Mouse (Mus musculus) midbrain, embryonic 16.5 days (tissue): Measurements from ENCODE around the gene Ifitm6. TPM values are rescaled to one million over a fixed set of nuclear protein-coding genes. Genes with fewer than 3 reads are reported as not detected.
"Not testable (repeated sequence)": the region's sequence is repeated elsewhere in the genome, so short reads cannot be mapped to it uniquely, and the experiment has no call there.

Experiments used
- ATAC-seq: fragments of 200-750 bp; cut with Nextera tagmentation; 2 replicates; pipeline ENCODE4 v1.8.0; 2017; ENCODE audit warnings: moderate TSS enrichment
- H3K27ac ChIP-seq: fragments of 300-500 bp; sonication (generic); 2 replicates; pipeline ENCODE4 v1.5.1; 2014; ENCODE audit warnings: mild to moderate bottlenecking, low read length, mixed read lengths
- H3K27me3 ChIP-seq: fragments of 300-500 bp; sonication (generic); 2 replicates; pipeline ENCODE4 v1.6.1; 2014; ENCODE audit warnings: low read depth, low read length, mixed read lengths; ENCODE audit not compliant: control insufficient read depth, insufficient read depth
- H3K36me3 ChIP-seq: fragments of 300-500 bp; sonication (generic); 2 replicates; pipeline ENCODE4 v1.6.1; 2014; ENCODE audit warnings: mild to moderate bottlenecking, low read length, moderate library complexity, mixed read lengths; ENCODE audit not compliant: control insufficient read depth, insufficient read depth
- H3K4me1 ChIP-seq: fragments of 300-500 bp; sonication (generic); 2 replicates; pipeline ENCODE4 v1.6.1; 2014; ENCODE audit warnings: mild to moderate bottlenecking, low read length, mixed read lengths; ENCODE audit not compliant: control insufficient read depth, insufficient read depth
- H3K4me2 ChIP-seq: fragments of 300-500 bp; sonication (generic); 2 replicates; pipeline ENCODE4 v1.6.1; 2014; ENCODE audit warnings: mild to moderate bottlenecking, low read length, mixed read lengths
- H3K4me3 ChIP-seq: fragments of 300-500 bp; sonication (generic); 2 replicates; pipeline ENCODE4 v1.5.1; 2014; ENCODE audit warnings: low read depth, mild to moderate bottlenecking, low read length, moderate library complexity, mixed read lengths
- H3K9ac ChIP-seq: fragments of 300-500 bp; sonication (generic); 2 replicates; pipeline ENCODE4 v1.6.1; 2014; ENCODE audit warnings: low read depth, low read length, mixed read lengths
- H3K9me3 ChIP-seq: fragments of 300-500 bp; sonication (generic); replicated peaks from 2 replicates; pipeline ENCODE4 v1.6.1; 2014; ENCODE audit warnings: mild to moderate bottlenecking, low read length, mixed read lengths; ENCODE audit not compliant: control insufficient read depth, poor library complexity, severe bottlenecking
- WGBS: fragments of 180-500 bp; shearing (Covaris S2); extraction: QIAGEN DNeasy Blood & Tissue Kit; methylation state at CpG from one replicate; pipeline ENCODE4 v1.1.7; 2014; 5-methylcytosine and 5-hydroxymethylcytosine counted together
- polyA plus RNA-seq: library from polyadenylated mRNA; unstranded; fragments of >200 nt; fragmentation: Nextera tagmentation; extraction: Ambion mirVana; gene quantifications from 2 replicates; pipeline ENCODE4 v1.2.1, GENCODE M21; 2015

Gene Ifitm6
- polyA plus RNA-seq, 1 experiment from 2014 or later, result 0.69 TPM

DNA sequence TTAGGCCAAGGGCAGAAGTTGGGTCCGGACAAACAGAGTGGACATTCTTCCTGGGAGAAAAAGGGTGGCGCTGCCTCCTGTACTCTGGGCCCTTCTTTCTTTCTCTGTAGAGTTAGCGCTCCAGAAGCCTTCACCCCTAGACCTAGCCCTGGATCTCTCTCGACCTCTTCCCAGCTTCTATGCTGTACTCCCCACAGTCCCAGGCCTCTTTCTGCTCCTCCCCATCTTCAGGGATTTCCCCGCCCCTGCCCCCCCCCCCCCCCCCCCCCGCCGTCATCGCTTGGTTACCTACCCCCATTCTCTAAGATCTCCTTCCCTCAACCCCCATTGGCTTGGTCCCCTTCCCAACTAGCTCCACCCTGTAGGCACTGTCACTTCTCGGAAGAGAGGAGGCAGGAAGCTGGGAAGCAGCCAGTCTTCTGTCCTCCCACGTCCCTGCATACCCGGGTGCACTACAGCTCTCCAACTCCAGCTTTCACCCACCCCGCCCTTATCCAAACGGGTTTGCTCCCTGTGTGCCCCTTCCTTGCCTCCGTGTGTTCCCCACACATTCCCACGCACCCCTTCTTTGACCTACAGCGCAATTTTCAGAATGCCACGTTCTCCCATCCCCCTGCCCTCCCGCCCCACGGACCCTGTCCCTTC lies 30.0 kb upstream of the Ifitm6 start:
- H3K27me3 ChIP-seq, result no peaks in the 10 kb centered on the region
- peak; percentile 87 for ATAC-seq
- WGBS, result 6% methylated on average over 15 of the region's 19 CpGs
- peak overlapping the region; percentile 61 for H3K4me2 ChIP-seq
- H3K27ac ChIP-seq, result peak overlapping the region; percentile 73
- peak overlapping the region; percentile 30 for H3K4me3 ChIP-seq
- H3K36me3 ChIP-seq, result no peaks in the 10 kb centered on the region
- H3K4me1 ChIP-seq, result peaks cover 5% of the 10 kb centered on the region
- no peaks in the 10 kb centered on the region for H3K9me3 ChIP-seq
- peak overlapping the region; percentile 47 for H3K9ac ChIP-seq

DNA sequence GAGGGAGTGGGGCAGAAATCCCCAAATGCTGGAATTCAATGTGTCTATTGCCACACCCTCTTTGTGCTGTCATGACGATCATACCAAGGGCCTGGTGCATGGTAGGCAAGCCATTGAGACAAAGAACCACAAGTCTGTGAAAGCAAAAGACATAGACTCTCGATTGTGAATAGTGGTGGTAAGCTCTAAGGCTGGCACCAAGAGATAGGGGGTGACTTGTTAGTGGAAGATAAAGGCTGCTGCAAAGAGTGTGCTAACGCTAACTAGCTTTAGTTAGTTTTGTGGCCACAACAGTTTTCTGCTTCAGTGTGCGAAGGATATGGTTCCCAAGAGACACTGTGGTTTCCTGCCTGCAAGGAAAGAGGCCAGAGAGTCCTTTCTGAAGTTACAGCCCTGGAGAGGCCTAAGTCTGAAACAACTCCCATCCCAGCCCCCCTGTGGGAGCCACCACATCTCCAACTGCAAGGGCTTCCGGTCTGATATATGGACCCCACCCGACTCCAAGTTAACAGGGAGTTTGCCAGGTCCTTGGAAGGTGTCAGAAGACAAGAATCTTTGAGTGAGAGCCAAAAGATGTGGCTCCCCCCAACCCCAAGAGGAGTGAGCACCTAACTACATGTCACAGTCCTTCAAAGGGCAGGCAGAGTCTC lies 29.3 kb upstream of the Ifitm6 start:
- 73% methylated on average over 6 of the region's 6 CpGs for WGBS
- H3K9ac ChIP-seq, result no peak overlapping the region
- H3K4me2 ChIP-seq, result peak overlapping the region; percentile 61
- peaks cover 5% of the 10 kb centered on the region for H3K4me1 ChIP-seq
- H3K4me3 ChIP-seq, result 0 out of 2 replicates have a peak overlapping the region, but pooled peaks have one; percentile 30
- H3K9me3 ChIP-seq, result no peaks in the 10 kb centered on the region
- no peaks in the 10 kb centered on the region for H3K36me3 ChIP-seq
- peak overlapping the region; percentile 61 for H3K27ac ChIP-seq
- ATAC-seq, result no peak
- no peaks in the 10 kb centered on the region for H3K27me3 ChIP-seq

DNA sequence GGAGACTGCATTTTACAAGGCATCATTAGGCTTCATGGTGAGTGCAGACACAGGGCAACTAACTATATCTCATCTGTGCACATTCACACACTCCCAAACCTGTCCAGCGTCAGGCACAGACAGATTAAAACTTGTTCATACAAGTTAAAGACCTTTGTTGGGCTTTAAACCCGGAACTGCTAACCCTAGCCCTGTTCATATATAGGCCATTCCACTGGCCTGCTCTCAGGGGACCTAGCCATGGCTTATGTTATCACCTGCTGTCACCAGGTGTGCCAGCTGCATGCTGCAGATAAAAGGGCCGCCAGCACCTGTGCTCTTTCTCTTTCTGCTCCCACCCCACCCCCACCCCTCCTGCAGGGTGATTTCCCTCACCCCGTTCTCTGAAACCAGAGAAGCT lies 24.8 kb upstream of the Ifitm6 start:
- Histone ChIP-seq H3K27ac (no peak overlapping the region), H3K4me2 (no peak overlapping the region), H3K27me3 (no peaks in the 10 kb centered on the region), H3K9ac (no peak overlapping the region), H3K4me3 (no peak overlapping the region), H3K4me1 (no peaks in the 10 kb centered on the region), H3K9me3 (no peaks in the 10 kb centered on the region), H3K36me3 (no peaks in the 10 kb centered on the region)
- no peak for ATAC-seq
- 51% methylated on average over 4 of the region's 4 CpGs for WGBS

DNA sequence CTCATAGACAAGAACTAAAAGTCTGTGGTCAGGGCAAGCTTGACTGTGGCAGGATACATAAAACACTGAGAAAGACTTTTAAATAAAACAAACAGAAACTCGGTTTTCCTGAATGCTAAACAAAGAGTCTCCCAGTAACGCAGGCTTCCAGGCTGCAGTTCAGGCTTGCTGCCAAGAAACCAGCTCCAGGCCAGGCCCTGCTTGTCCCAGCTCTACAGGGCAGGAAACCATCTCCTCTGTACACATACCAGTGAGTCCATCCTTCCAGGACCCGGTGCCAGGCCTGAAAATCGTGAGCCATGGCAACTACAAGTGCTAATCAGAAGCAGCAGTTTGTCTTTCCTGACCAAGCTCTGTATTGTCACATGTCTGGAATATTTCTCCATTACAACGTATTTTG lies 23.9 kb upstream of the Ifitm6 start:
- WGBS, result 31% methylated on average over 5 of the region's 5 CpGs
- Histone ChIP-seq H3K36me3 (no peaks in the 10 kb centered on the region), H3K9ac (no peak overlapping the region), H3K9me3 (no peaks in the 10 kb centered on the region), H3K27ac (peak overlapping the region; percentile 53), H3K4me2 (no peak overlapping the region), H3K4me3 (no peak overlapping the region), H3K27me3 (no peaks in the 10 kb centered on the region), H3K4me1 (no peaks in the 10 kb centered on the region)
- no peak for ATAC-seq

DNA sequence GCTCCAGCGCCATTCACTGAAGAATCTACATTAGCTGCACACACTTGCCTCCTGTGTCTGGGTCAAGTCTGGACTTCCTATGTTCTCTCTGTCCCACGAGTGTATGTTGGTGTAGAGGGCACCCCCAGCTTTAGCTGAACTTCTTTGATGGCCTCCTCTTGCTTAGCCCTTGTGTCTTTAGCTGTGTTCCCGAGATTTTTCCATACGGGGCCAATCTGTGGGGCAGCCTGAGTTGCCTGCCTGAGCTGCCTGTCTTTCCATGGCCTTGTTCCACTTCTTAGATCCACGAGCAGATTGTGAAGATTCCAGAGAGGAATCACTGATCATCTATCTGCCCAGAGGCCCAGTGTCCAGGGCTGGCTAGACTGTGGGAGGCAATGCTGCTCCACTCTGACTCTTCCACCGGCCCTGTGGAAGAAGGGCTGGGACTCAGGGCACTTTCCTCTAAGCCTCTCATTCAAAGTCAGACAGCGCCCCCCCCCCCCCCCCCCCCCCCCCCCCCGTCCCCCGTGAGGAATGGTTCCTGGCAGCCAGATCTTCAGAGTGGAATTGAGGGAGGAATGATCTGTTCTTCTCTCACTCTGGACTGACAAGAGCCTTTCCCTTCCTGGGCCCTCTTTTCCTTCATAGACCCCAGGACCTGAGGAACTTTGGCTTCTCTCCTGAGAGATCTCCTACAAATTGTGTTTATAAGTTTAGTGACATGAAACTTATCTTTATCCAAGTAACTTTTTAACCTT lies 23.3 kb upstream of the Ifitm6 start:
- no peaks in the 10 kb centered on the region for H3K4me1 ChIP-seq
- ATAC-seq, result no peak
- H3K4me3 ChIP-seq, result no peak overlapping the region
- WGBS, result 48% methylated on average over 6 of the region's 9 CpGs
- no peaks in the 10 kb centered on the region for H3K27me3 ChIP-seq
- H3K9ac ChIP-seq, result no peak overlapping the region
- no peaks in the 10 kb centered on the region for H3K9me3 ChIP-seq
- no peak overlapping the region for H3K4me2 ChIP-seq
- peak overlapping the region; percentile 53 for H3K27ac ChIP-seq
- H3K36me3 ChIP-seq, result no peaks in the 10 kb centered on the region

DNA sequence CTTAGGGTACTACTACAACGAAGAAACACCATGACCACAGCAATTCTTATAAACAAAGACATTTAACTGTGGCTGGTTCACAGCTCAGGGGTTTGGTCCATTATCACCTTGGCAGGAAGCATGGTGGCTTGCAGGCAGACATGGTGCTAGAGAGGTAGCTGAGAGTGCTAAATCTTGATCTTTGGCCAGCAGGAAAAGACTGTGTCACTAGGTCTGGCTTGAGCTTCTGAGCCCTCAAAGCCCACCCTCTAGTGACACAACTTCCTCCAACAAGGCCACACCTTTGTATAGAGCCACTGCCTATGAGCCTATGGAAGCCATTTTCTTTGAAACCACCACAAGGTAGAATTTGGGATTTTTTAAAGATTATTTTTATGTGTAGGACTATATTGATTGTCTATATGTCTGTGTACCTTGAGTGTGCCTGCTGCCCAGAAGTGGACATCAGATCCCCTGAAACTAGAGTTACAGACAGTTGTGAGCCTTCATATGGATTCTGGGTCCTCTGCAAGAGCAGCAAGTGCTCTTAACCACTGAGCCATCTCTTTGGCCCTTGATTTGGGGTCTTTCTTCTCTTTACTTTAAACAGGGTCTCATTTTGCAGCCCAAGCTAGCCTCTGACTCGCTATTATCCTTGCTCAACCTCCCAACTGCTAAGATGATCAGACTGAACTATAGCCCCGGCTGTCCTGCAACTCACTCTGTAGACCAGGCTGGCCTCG lies 21.8 kb upstream of the Ifitm6 start:
- no peaks in the 10 kb centered on the region for H3K9me3 ChIP-seq
- H3K36me3 ChIP-seq, result no peaks in the 10 kb centered on the region
- H3K4me3 ChIP-seq, result no peak overlapping the region
- no peak overlapping the region for H3K27ac ChIP-seq
- H3K27me3 ChIP-seq, result no peaks in the 10 kb centered on the region
- WGBS, result 95% methylated on average over 4 of the region's 4 CpGs
- H3K4me2 ChIP-seq, result no peak overlapping the region
- no peak overlapping the region for H3K9ac ChIP-seq
- no peaks in the 10 kb centered on the region for H3K4me1 ChIP-seq
- no peak for ATAC-seq

DNA sequence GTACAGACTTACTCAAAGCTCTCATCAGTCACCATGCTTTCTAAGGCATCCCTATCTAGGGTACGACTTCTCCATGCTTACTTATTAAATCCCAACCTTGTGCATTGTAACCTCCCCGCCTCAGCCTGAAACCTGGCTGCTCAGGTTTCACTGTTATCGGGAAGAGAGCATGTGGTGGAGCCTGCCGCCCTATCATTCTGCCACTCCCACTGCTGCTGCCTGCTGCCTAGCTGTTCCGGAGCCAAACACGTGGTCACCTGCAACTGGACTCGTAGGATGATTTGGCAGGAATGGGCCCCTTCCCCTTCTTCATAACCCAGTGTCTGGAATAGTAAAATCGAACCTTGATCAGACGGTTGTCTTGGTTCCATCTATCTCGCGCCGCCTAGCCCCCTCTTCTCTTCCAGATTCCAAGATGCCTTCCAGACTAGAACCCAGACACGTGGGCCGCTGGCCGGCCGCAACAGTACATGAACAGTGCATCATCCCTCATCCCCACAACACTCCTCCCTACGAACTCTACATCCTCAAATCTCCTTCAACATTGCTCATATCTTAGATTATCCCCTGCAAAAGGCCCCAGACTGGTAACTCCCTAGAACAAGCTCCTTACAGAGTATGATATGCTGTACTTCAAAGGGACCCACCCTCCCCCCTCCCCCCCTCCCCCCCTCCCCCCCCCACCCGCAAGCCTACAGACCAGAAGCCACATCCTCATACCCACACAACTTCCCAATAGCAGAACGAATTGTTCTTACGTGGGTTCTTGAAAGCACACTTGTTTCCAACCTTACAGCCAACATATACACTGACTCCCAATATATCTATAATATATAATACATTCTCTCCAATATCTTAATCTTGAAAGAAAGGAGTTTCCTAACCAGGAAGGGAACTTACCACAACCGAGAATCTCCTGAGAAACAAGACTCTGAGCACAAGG lies 20.6 kb upstream of the Ifitm6 start:
- H3K9me3 ChIP-seq, result no peaks in the 10 kb centered on the region
- no peak for ATAC-seq
- WGBS, result 88% methylated on average over 20 of the region's 21 CpGs

DNA sequence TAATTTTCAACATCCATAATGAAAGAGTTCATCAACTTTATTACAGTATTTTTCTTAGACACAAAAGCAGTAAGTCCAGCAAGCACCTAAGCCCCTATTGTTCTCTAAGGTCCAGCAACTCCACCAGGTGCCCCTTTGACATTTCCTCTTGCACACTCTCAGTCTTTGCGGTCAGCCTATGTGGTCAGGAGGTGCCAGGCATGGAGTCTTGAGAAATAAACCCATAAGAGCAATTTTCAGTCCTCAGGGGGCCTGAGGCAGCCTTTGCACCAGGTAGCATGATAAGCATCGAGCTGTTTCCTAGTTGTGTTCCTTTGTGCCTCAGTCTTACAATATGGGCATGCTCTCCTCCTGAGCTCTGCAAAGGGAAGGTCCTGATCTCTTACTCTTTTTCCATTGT lies 18.9 kb upstream of the Ifitm6 start:
- not testable (repeated sequence) for H3K4me2 ChIP-seq

More for the DNA sequence above, 20.6 kb upstream of the Ifitm6 start:
- Histone ChIP-seq H3K36me3 (no peaks in the 10 kb centered on the region), H3K4me3 (no peak overlapping the region), H3K4me2 (no peak overlapping the region), H3K27me3 (no peaks in the 10 kb centered on the region), H3K9ac (no peak overlapping the region), H3K4me1 (no peaks in the 10 kb centered on the region), H3K27ac (no peak overlapping the region)

More for the DNA sequence above, 18.9 kb upstream of the Ifitm6 start:
- not testable (repeated sequence) for H3K9me3 ChIP-seq, H3K4me3 ChIP-seq, H3K27ac ChIP-seq, H3K27me3 ChIP-seq, ATAC-seq, H3K4me1 ChIP-seq, H3K36me3 ChIP-seq, H3K9ac ChIP-seq
- WGBS, result 75% methylated on average over 1 of the region's 2 CpGs
